In the genomic region with DNA sequence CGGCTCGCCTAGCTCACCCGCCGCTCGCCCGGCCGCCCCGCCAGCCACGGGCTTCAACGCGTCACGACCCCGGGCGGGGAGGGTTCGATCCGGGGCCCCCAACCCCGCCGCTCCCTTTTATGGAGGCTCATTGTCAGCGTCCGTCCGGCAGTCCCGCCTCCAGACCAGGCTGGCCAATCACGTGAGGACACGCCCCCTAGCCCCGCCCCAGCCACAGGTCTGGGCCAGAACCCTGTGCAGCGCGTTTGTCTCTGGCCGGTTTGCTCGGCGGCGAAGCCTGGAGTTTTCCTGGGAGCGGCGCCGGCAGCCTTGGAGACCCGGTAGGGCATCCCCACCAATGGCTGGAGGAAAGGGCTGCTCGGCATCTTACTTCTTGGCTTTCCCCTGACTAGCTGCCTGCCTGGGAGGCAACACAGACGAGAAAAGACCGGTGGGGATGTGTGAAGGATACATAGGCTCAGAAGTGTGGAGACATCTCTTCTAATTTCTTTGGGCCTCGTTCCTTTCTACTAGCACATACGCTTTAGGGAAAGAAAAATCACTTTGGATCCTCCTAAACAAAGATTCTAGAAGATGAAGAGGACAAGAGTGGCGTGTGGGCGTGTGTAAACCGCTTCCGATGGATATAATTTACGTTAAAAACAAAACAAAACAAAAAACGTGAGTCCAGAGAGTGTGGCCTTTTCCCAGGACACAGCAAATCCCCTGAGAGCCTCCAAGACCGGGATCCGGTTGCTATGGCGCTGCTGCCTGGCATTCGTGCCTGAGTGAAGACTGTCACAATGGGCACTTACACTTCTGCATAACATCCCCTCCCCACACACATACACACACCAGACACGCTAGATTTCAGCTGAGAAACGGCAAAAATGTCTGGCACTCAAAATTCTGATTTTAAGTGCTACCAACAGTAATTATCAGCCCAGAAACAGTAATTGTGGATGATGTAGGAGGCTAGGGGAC, we compare ENCODE assay signal across 8 mouse cellular contexts. TPM values are rescaled to one million over a fixed set of nuclear protein-coding genes. Genes with fewer than 3 reads are reported as not detected.
DNase-seq lines count a peak whose midpoint lies in the region; ATAC-seq and TF ChIP-seq lines count a peak whose summit lies in the region.

Gene Spindoc, minus strand, starts transcription at position 92 of the 963 bp plus-strand sequence.

- H3K9me3 ChIP-seq in ES-E14 (ENCODE audit: control insufficient read depth, insufficient read depth, low read depth, low read length), result no peaks in the 10 kb centered on the region
- no peaks in the 10 kb centered on the region for H3K9me3 ChIP-seq in forebrain, embryonic 15.5 days

- H3K4me1 ChIP-seq in ES-E14 (ENCODE audit: control insufficient read depth in 2 of 2, insufficient read depth in 2 of 2, low read length in 2 of 2, poor library complexity in 1 of 2), result peaks cover 3 to 14% of the 10 kb centered on the region in 2 experiments; a peak in 2 of 4 replicates
- peaks cover 40% of the 10 kb centered on the region for H3K4me1 ChIP-seq in forebrain, embryonic 15.5 days
- no peaks in the 10 kb centered on the region; the same call in 1 of the 2 replicates for H3K4me1 ChIP-seq in lung, adult 2 months (ENCODE audit: control insufficient read depth, insufficient read depth, low read length)

- intact Hi-C loops in heart, postnatal 25 days (cut with DNase I), result loop anchor here (2.0 to 5.0 kb wide), 2 partner anchors 36 to 41 kb away; partner anchors contain the start of gene Mark2

- in situ Hi-C loops in ES-E14 (cut with MboI; ENCODE audit: low sequenced_read_pairs in 2 of 2, unreplicated experiment in 2 of 2), result no loop called here

- peak within 1 kb of the TSS; percentile 92 for H3K9ac ChIP-seq in ES-E14 (ENCODE audit: insufficient read depth, low read depth, low read length, poor library complexity, severe bottlenecking)
- peak within 1 kb of the TSS; percentile 77 for H3K9ac ChIP-seq in forebrain, embryonic 15.5 days (replicated peaks)

- WGBS in forebrain, embryonic 15.5 days, result under 1% methylated on average over 38 of the region's 52 CpGs
- WGBS in lung, adult 2 months, result under 1% methylated on average over 50 of the region's 52 CpGs

- peak within 1 kb of the TSS; percentile 52 for H3K4me2 ChIP-seq in forebrain, embryonic 15.5 days (replicated peaks)

- H3K4me3 ChIP-seq in ES-E14 (ENCODE audit: insufficient read depth in 1 of 2, low read depth in 1 of 2, low read length in 2 of 2, poor library complexity in 1 of 2, severe bottlenecking in 1 of 2), result peak within 1 kb of the TSS; percentile 79 to 84
- H3K4me3 ChIP-seq in forebrain, embryonic 15.5 days, result peak within 1 kb of the TSS; percentile 84
- peak within 1 kb of the TSS; percentile 91 for H3K4me3 ChIP-seq in lung, adult 2 months (replicated peaks; ENCODE audit: extremely low read depth, low read depth, low read length)

- peak; percentile 97 for ATAC-seq in forebrain, embryonic 15.5 days (replicated peaks)
- peak; percentile 88 for ATAC-seq in neutrophil, adult 5-6 weeks (ENCODE audit: extremely low read depth, insufficient number of reproducible peaks, low FRiP score, poor library complexity, severe bottlenecking)

- TF ChIP-seq CTCF in lung, adult 2 months (IDR thresholded peaks at IDR 0.05; ENCODE audit: insufficient read depth, low read length), result no peak

- peak; percentile 90 for DNase-seq in ES-E14 (ENCODE audit: low read depth, low spot score)
- DNase-seq in cerebellum, adult 11-12 months, result peak; percentile 97
- DNase-seq in heart, postnatal 25 days (ENCODE audit: low spot score), result peak; percentile 96
- DNase-seq in layer of hippocampus, adult 18-20 months (ENCODE audit: low spot score in 2 of 2), result peak; percentile 97 to 99
- DNase-seq in lung, adult 2 months, result peak; percentile 100
- peak; percentile 94 for DNase-seq in thymus, adult 18-20 months

- peak within 1 kb of the TSS; percentile 73 for H3K27ac ChIP-seq in ES-E14 (ENCODE audit: insufficient read depth, low read depth, low read length, poor library complexity, severe bottlenecking)
- H3K27ac ChIP-seq in forebrain, embryonic 15.5 days (replicated peaks), result peak within 1 kb of the TSS; percentile 95

- H3K27me3 ChIP-seq in forebrain, embryonic 15.5 days, result no peaks in the 10 kb centered on the region

- TF ChIP-seq POLR2A in lung, adult 2 months (IDR thresholded peaks at IDR 0.05; ENCODE audit: borderline replicate concordance, extremely low read depth, low read depth, low read length), result peak; percentile 74; the same call in 1 of the 2 replicates

- H3K36me3 ChIP-seq in ES-E14 (ENCODE audit: control insufficient read depth, insufficient read depth, low read length, poor library complexity, severe bottlenecking), result peaks cover 2% of the 10 kb centered on the region
- no peaks in the 10 kb centered on the region for H3K36me3 ChIP-seq in forebrain, embryonic 15.5 days

TF ChIP-seq in ES-E14, 5 proteins besides CTCF, POLR2A, EP300 and RAD21:
- no peak for TF ChIP-seq HCFC1 (IDR thresholded peaks at IDR 0.05; ENCODE audit: borderline replicate concordance, insufficient read depth, low read length)
- no peak for TF ChIP-seq ZNF384 (IDR thresholded peaks at IDR 0.05; ENCODE audit: low read depth, low read length)
- TF ChIP-seq ZC3H11A (IDR thresholded peaks at IDR 0.05; ENCODE audit: borderline replicate concordance, low read depth, low read length), result no peak
- no peak for TF ChIP-seq MAFK (IDR thresholded peaks at IDR 0.05; ENCODE audit: insufficient read depth, low read depth, low read length)
- no peak for TF ChIP-seq CHD2 (IDR thresholded peaks at IDR 0.05; ENCODE audit: low read depth, low read length)

RNA-seq across cellular contexts. Expression of gene Spindoc, which starts in this region (rescaled TPM):
- 36.8 and 40.0 TPM in 2 replicates for total RNA-seq in ES-E14 (2012; rRNA removed)
- 38.7 and 43.9 TPM in 2 replicates for polyA plus RNA-seq in forebrain, embryonic 15.5 days (2015; fragmentation: Nextera tagmentation; extraction: Ambion mirVana)
- 10 to 100 TPM; 14.1 to 17.5 TPM for total RNA-seq in heart, postnatal 25 days (2021)
- total RNA-seq in layer of hippocampus, adult 18-20 months (2021), result 10 to 100 TPM; 33.6 to 34.2 TPM
- 19.0 and 19.3 TPM in 2 replicates for polyA plus RNA-seq in lung, adult 2 months (2012; rRNA removed)
- 8.7 and 9.3 TPM in 2 replicates for total RNA-seq in neutrophil, adult 5-6 weeks (2017)

Comparison
In these comparisons a context has a peak if more than half of its experiments do, and no peak if none do; other contexts are left out.
1. Peak in every context shown above with its lines: DNase-seq, ATAC-seq, H3K4me3 ChIP-seq and H3K27ac ChIP-seq.